Mouse (Mus musculus) T-helper 17 cell (primary cell): ENCODE results near the gene Grap.

Experiments
- in situ Hi-C, 2 experiments: fragments of 300-600 bp; cut with MboI, MseI; formaldehyde crosslinking; loops; 1 replicate in 1 of 2; 2 replicates in 1 of 2; pipeline ENCODE4 v1.15.1; 2025; ENCODE audit warnings: high pct_unique_total_duplicates in 2 of 2

The Grap gene

DNA sequence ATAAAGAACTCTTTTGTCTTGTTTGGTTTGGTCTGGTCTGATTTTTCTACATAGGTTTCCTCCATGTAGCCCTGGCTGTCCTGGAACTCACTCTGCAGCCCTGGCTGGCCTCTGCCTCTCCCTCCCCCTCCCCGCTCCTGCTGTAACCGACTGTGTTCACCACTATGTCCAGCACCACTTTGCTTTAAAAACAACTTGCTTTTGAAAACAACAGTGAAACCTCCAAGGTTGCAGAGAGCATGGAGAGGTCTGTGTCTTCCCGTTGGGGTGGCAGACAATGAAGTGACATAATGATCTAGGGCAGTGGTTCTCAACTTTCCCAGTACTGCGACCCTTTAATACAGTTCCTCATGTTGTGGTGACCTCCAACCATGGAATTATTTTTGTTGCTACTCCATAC is 2.6 kb downstream of the Grap start:
- in situ Hi-C loops = no loop called here

DNA sequence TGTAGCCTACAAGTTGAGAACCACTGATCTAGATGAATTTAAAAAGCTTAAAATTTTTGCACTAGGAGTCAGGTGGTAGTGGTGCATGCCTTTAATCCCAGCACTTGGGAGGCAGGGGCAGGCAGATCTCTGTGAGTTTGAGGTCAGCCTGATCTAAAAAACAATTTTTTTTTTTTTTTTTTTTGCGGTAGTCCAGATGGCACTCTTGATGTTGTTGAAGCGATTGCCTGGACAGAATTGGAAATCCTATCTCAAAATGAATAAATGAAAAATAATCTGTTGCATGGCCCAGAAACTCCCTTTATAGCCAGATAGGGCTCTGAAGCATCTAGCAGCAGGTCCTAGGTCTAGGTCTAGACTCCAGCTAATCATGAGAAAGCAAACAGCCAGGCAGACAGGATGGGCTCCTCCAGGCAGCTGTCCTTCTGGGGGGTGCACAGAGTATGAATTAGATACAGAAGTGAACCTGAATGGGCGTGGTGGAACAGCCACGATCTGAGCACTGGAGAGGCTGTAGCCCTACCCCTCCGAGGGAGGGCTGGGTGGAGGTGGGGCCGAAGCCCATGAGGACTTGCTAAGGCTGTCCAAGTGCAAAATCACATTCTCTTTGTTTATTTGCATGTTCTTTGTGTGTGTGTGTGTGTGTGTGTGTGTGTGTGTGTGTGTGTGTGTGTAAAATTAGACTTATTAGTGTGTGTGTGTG is 3.2 kb downstream of the Grap start:
- in situ Hi-C loops = no loop called here

- in situ Hi-C loops = no loop called here
Observed at GRCm38 (mm10) chr11:61657432-61657831, 4.4 kb downstream of the Grap start.

- in situ Hi-C loops = no loop called here
Observed at GRCm38 (mm10) chr11:61658360-61658922, 5.4 kb downstream of the Grap start.

DNA sequence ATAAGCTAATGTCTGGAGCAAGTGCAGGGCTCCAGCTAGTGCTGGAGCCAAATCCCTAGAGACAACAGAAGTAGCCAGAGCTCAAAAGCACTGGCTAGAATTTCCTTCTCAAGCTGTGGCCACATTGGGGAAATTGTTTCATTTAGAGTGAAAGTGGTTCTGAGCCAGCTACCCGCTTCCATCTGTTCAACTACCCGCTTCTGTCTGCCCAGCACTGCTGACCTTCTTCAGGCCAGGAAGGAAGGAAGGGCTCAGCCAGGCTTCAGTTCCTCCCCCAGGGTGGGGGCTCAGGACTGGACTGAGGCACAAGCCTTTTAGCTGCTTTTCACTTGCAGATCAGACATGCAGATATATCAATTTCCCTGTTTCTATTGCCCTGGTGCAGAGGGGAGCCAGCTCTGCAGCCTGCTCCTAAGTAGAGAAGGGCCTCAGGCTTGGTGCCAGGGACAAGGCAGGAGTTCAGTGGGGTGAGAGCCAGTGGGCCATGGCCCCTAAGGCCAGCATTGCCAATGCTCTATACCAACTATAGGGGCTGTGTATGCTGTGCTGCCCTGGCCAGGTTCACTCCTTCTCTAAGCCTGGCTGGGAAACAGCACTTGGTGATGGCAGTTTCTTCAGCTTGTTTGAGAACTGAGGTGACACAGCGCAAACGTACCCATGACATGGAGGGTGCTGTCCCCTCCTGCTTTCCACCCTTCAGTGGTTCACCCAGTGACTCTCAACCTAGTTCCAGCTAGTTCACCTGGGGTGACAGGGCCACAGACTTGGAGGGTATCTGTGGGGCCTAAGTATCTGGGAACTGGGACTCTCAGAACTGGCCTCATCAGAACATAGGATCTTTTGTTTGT is 6.2 kb downstream of the Grap start:
- in situ Hi-C loops = no loop called here

GRCm38 (mm10) chr11:61660001-61660400 is 6.9 kb downstream of the Grap start:
- in situ Hi-C loops = no loop called here

GRCm38 (mm10) chr11:61660806-61661392 is 7.8 kb downstream of the Grap start:
- in situ Hi-C loops = no loop called here

GRCm38 (mm10) chr11:61662189-61662588 is 9.1 kb downstream of the Grap start:
- in situ Hi-C loops = no loop called here

DNA sequence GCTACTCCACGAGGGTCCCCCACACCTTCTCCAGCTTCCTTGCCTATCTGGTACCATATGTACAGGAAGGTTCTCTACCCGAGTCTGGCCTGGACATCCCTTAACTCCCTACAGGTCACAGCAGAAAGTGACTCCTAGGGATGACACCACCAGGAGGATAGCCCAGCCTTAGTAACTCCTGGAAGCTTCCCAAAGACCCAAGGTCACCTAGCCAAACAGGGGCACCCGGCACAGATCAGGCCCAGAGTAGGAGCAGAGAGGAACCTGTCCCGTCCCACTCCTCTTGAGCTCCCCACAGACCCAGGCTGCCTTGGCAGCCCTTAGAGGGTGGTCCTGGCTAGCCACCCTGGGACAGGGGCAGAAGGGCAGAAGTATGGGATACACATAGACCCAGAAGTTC is 12.3 kb downstream of the Grap start:
- in situ Hi-C loops = loop anchor here (5.0 kb wide), 1 partner anchor 52 kb away; no protein-coding TSS in a partner anchor

DNA sequence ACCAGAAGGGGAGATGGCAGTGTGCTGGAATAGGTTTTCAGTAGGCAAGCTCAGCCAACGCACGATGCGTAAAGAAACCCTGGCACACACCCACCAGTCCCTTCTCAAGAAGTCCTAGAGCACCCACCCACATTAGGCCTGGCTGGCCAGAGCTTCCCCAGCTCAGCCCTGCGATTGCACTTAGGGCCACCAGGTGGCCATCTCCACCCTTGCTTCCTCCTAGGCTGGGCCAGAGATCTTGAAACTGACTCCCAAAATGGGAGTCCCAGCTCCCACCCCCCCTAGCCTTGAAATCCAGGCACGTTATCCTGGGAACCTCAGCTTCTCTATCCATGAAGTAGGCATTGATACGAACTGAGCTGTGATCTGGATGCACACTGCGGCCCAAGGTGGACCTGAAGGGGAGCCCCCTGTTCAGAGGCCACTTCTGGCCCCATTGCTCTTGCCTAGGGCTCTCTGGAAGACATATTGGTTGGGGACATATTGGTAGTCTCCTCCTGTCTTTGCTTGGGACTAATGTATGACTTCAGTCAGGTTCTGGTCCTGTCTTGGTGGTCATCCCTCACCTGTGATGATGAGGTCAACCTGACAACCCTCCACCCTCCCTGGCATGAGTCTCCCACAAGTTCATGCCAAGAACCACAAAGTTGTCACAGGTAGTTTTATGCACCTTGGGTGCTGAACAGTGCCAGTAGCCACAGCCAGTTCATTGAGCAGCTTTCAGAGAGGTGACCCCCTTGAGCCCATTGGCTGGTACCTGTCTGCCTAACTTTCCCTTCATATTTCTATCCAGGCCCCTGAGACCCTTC is 13.1 kb downstream of the Grap start:
- in situ Hi-C loops = loop anchor here (5.0 kb wide), 1 partner anchor 51 kb away; no protein-coding TSS in a partner anchor

DNA sequence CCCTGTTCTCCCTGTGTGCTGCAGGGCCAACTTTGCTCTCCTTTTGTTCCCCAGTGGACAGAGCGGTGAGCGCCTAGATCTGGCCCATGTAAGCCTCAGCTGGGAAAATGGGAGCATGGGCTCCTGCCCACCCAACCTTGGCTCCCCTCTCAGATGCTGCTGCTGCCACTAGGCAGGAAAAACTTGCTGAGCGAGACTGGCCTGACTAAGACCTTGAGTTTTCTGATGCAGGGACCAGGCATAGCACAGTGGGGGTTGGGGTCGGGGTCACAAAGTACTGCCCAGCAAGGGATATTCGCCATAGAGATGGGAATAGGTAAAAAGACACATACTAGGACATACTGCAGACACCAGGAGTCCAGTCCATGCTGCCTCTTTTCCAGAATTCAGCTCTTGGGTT is 14.2 kb downstream of the Grap start:
- in situ Hi-C loops = loop anchor here (5.0 kb wide), 1 partner anchor 50 kb away; no protein-coding TSS in a partner anchor

DNA sequence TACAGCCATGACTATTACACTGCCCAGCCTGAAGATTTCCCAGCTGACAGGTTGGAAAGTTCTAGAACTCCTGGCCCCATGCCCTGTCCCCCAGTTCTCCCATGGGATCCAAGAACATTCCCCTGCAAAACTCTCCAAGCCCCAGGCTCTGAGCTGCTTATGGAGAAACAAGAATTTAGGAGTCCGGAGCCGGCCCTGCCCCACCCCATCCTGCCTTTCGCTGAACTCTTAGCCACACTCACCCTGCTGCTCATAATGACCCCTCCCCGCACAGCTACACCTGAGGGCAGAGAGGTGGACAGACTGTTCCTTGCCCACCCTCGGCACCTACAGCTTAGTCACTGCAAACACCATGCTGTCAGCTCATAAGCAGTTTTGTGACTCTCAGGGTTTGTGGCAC is 14.7 kb downstream of the Grap start:
- in situ Hi-C loops = loop anchor here (5.0 kb wide), 1 partner anchor 50 kb away; no protein-coding TSS in a partner anchor

- in situ Hi-C loops = loop anchor here (5.0 kb wide), 1 partner anchor 48 kb away; no protein-coding TSS in a partner anchor
Observed at GRCm38 (mm10) chr11:61669492-61670490, 16.7 kb downstream of the Grap start.

- in situ Hi-C loops = no loop called here
Observed at GRCm38 (mm10) chr11:61671781-61672383, 18.8 kb downstream of the Grap start.

DNA sequence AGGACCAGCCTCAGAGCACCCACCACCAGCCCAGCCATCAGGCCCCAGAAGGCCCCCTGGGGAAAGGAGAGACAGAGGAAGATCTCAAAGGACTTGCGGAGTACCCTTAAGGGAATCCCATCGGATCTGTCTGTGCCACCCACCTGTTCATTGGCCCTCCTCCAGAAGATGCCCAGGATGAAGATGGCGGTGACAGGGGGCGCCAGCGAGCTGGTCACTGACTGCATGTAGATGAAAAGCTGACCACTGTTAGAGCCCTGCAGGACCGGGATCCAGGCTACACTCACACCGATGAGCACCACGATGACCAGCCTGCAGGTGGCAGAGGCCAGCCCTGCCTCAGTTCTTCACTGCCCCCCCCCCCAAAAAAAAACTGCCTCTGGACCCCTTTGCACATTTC is 20.6 kb downstream of the Grap start:
- in situ Hi-C loops = no loop called here

GRCm38 (mm10) chr11:61674151-61674838 is 21.2 kb downstream of the Grap start:
- in situ Hi-C loops = no loop called here

- in situ Hi-C loops = no loop called here
Observed at GRCm38 (mm10) chr11:61674839-61675159, 21.7 kb downstream of the Grap start.

DNA sequence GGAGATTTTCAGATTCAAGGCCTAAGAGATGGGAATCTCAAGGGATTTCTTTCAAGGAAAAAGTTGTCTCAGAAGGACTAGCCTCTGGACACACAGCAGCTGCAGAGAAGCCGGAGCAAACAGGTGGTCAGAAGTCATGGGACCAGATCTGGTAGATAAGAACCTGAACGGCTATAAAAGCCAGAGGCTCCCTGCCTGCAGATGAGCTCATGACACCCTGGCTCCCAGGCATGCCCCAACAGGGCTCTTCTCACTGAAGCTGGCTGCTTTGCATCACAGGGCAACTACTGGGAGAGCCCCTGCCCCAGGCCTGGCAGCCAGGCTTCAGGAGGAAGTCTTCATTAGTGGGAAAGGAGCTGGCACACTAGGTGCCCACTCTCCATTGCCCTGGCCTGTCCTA is 22.3 kb downstream of the Grap start:
- in situ Hi-C loops = no loop called here
